Mouse (Mus musculus) urinary bladder, postnatal 14 days (tissue): Measurements from ENCODE around the gene Gpc1.

ENCODE experiments used
- DNase-seq: peaks from one replicate; pipeline ENCODE4 v3.0.0; 2021; ENCODE audit warnings: low spot score

The Gpc1 gene

GRCm38 (mm10) chr1:92831188-92832001 lies at the start of gene Gpc1:
TSS of gene Gpc1 (plus strand) at chr1:92831645.
- peak; percentile 81 for DNase-seq

- no peak for DNase-seq
Observed at GRCm38 (mm10) chr1:92781862-92782261, 49.6 kb upstream of the Gpc1 start.

- DNase-seq, result no peak
Observed at GRCm38 (mm10) chr1:92782587-92782986, 48.9 kb upstream of the Gpc1 start.

GRCm38 (mm10) chr1:92787221-92787620 lies 44.2 kb upstream of the Gpc1 start:
- no peak for DNase-seq

- DNase-seq, result no peak
Observed at GRCm38 (mm10) chr1:92788049-92788448, 43.4 kb upstream of the Gpc1 start.

GRCm38 (mm10) chr1:92790628-92791027 lies 40.8 kb upstream of the Gpc1 start:
- DNase-seq, result no peak

- peak; percentile 32 for DNase-seq
Observed at GRCm38 (mm10) chr1:92791070-92791831, 40.2 kb upstream of the Gpc1 start.

GRCm38 (mm10) chr1:92793781-92794180 lies 37.7 kb upstream of the Gpc1 start:
- DNase-seq, result no peak

- no peak for DNase-seq
Observed at GRCm38 (mm10) chr1:92798425-92798824, 33.0 kb upstream of the Gpc1 start.

- peak; percentile 14 for DNase-seq
Observed at GRCm38 (mm10) chr1:92799653-92800052, 31.8 kb upstream of the Gpc1 start.

- DNase-seq, result no peak
Observed at GRCm38 (mm10) chr1:92802362-92802761, 29.1 kb upstream of the Gpc1 start.

- no peak for DNase-seq
Observed at GRCm38 (mm10) chr1:92803376-92803775, 28.1 kb upstream of the Gpc1 start.

- DNase-seq, result no peak
Observed at GRCm38 (mm10) chr1:92805181-92805580, 26.3 kb upstream of the Gpc1 start.

GRCm38 (mm10) chr1:92805836-92806235 lies 25.6 kb upstream of the Gpc1 start:
- DNase-seq, result no peak

- DNase-seq, result no peak
Observed at GRCm38 (mm10) chr1:92806720-92807119, 24.7 kb upstream of the Gpc1 start.

- DNase-seq, result no peak
Observed at GRCm38 (mm10) chr1:92809621-92810020, 21.8 kb upstream of the Gpc1 start.

- peak; percentile 18 for DNase-seq
Observed at GRCm38 (mm10) chr1:92814319-92814718, 17.1 kb upstream of the Gpc1 start.

- no peak for DNase-seq
Observed at GRCm38 (mm10) chr1:92815100-92815499, 16.3 kb upstream of the Gpc1 start.

- no peak for DNase-seq
Observed at GRCm38 (mm10) chr1:92815756-92816294, 15.6 kb upstream of the Gpc1 start.

GRCm38 (mm10) chr1:92830626-92831187 lies 738 bp upstream of the Gpc1 start:
- no peak for DNase-seq

- DNase-seq, result peak; percentile 31
Observed at GRCm38 (mm10) chr1:92832011-92833010, 866 bp downstream of the Gpc1 start.
